Comparison of ENCODE assay signal across 10 mouse cellular contexts in the genomic region with DNA sequence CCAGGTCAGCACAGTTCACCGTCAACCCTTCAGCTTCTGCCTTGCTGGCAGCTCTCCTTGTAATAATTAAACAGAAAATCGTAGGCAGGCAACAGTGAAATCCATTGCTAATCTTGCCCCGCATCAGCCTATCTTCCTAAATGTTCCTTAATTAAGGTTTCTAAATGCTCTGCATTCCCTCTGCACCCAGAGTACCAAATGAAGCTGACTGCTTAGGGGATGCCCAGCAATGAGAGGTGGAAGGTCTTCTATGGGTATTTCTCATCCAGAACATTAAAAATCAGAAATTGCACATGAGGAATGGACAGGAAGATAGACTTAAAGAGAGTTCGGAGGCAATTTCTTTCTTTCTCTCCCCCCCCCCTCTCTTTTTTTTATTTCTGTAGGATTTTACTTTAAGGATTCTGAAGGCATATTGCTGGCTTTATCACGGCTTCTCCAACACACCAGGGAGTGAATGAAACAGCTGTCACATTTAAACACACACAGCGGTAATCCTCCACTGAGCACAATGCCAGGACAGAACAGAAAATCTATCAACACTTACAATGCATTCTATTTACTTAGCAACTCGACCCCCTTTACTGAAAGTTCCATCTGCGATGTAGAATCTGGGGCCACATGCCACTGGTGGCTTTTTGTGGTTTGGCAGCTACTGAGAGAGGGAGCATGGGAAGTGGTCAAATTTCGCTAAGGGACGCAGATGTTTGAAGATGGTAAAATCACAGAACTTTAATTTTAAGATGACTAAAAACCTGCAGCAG.
DNase-seq lines count a peak whose midpoint lies in the region; ATAC-seq and TF ChIP-seq lines count a peak whose summit lies in the region.
"Had no signal": no experiment of that assay in that cellular context is flagged by ENCODE, and none has a peak within 500 bp of the region (broad histone marks: within the 10 kb centered on the region; RNA-seq: fewer than 3 reads in every experiment).

No protein-coding gene starts in this region.

- DNase-seq in heart, adult 8-10 months (ENCODE audit: low spot score): peak; percentile 14
- no peak for DNase-seq in heart, postnatal 36 days
- peak; percentile 88 for DNase-seq in brain, embryonic 14.5 days (ENCODE audit: low read depth)
- no peak for DNase-seq in forebrain, postnatal 0 days
- peak; percentile 18 for DNase-seq in midbrain, embryonic 10.5 days (ENCODE audit: low spot score)
- no peak for DNase-seq in testis, postnatal 10 days (ENCODE audit: low spot score)
- no peak for DNase-seq in frontal cortex, postnatal 10 days (ENCODE audit: low spot score in 2 of 2)
- no peak for DNase-seq in layer of hippocampus, adult 9-11 months
- DNase-seq: gastrocnemius, adult 2 months; liver, postnatal 0 days had no signal

- 0 out of 2 replicates have a peak, but pooled peaks cover 3% of the 10 kb centered on the region for H3K4me1 ChIP-seq in forebrain, postnatal 0 days (ENCODE audit: insufficient read depth)
- H3K4me1 ChIP-seq in midbrain, embryonic 10.5 days: peaks cover 28% of the 10 kb centered on the region

- H3K9ac ChIP-seq in forebrain, postnatal 0 days: no peak overlapping the region
- H3K9ac ChIP-seq: liver, postnatal 0 days had no signal

- TF ChIP-seq POLR2A in brain, embryonic 14.5 days (IDR thresholded peaks at IDR 0.05; ENCODE audit: borderline replicate concordance, extremely low read depth, insufficient read depth, insufficient read length, poor library complexity, severe bottlenecking): no peak

- no peaks in the 10 kb centered on the region for H3K9me3 ChIP-seq in forebrain, postnatal 0 days (ENCODE audit: low read length)
- H3K9me3 ChIP-seq in midbrain, embryonic 10.5 days (replicated peaks): no peaks in the 10 kb centered on the region

- H3K27ac ChIP-seq in forebrain, postnatal 0 days (ENCODE audit: low read depth, low read length): no peak overlapping the region
- H3K27ac ChIP-seq in midbrain, embryonic 10.5 days (replicated peaks): peak overlapping the region; percentile 42; the same call in 1 of the 2 replicates
- H3K27ac ChIP-seq: gastrocnemius, adult 2 months had no signal

- H3K27me3 ChIP-seq in forebrain, postnatal 0 days (ENCODE audit: insufficient read depth, low read length): no peaks in the 10 kb centered on the region
- H3K27me3 ChIP-seq in midbrain, embryonic 10.5 days (ENCODE audit: low read depth, poor library complexity, severe bottlenecking): peaks cover 37% of the 10 kb centered on the region

- intact Hi-C loops in heart, postnatal 36 days (cut with DNase I): no loop called here

- H3K4me2 ChIP-seq in forebrain, postnatal 0 days (ENCODE audit: low read depth): no peak overlapping the region

- ATAC-seq in forebrain, postnatal 0 days: peak; percentile 48; the same call in 1 of the 2 replicates
- ATAC-seq: liver, postnatal 0 days had no signal

- no peak for TF ChIP-seq CTCF in brain, embryonic 14.5 days (IDR thresholded peaks at IDR 0.05; ENCODE audit: borderline replicate concordance, extremely low read depth, insufficient read depth, insufficient read length)
- TF ChIP-seq CTCF in forebrain, postnatal 0 days (IDR thresholded peaks at IDR 0.05; ENCODE audit: low read depth): no peak

- H3K4me3 ChIP-seq in forebrain, postnatal 0 days (ENCODE audit: low read depth, low read length): no peak overlapping the region
- H3K4me3 ChIP-seq in midbrain, embryonic 10.5 days: no peak overlapping the region
- H3K4me3 ChIP-seq: gastrocnemius, adult 2 months had no signal

- H3K36me3 ChIP-seq in forebrain, postnatal 0 days (ENCODE audit: insufficient read depth): no peaks in the 10 kb centered on the region
- H3K36me3 ChIP-seq in midbrain, embryonic 10.5 days: no peaks in the 10 kb centered on the region

- WGBS in forebrain, postnatal 0 days: 20% methylated on average over 10 of the region's 10 CpGs
- WGBS in midbrain, embryonic 10.5 days: 43% methylated on average over 10 of the region's 10 CpGs

Comparison
In these comparisons a context has a peak if more than half of its experiments do, and no peak if none do; other contexts are left out.
1. DNase-seq: peak in heart, adult 8-10 months (single experiment), brain, embryonic 14.5 days (single experiment) and midbrain, embryonic 10.5 days (single experiment); none in heart, postnatal 36 days (0 of 2), forebrain, postnatal 0 days (single experiment), testis, postnatal 10 days (single experiment), frontal cortex, postnatal 10 days (0 of 2) and layer of hippocampus, adult 9-11 months (single experiment).